Mouse (Mus musculus): ENCODE results near the gene Trim58.

GRCm38 (mm10) chr11:58638176-58638701 lies 2.0 kb upstream of the Trim58 start:
- no peak for TF ChIP-seq CTCF (IDR thresholded peaks at IDR 0.05; ENCODE audit: low read depth)
- TF ChIP-seq EP300 (IDR thresholded peaks at IDR 0.05; ENCODE audit: low read depth), result no peak

All from heart, postnatal 0 days (tissue).